Comparison of ENCODE assay signal across 9 mouse cellular contexts in genomic region chr3:129270044-129270443, GRCm38 (mm10).
DNase-seq lines count a peak whose midpoint lies in the region; ATAC-seq lines count a peak whose summit lies in the region.
"Had no signal": no experiment of that assay in that cellular context is flagged by ENCODE, and none has a peak within 500 bp of the region (broad histone marks: within the 10 kb centered on the region; RNA-seq: fewer than 3 reads in every experiment).

No protein-coding gene starts in this region.

- no peak overlapping the region for H3K27ac ChIP-seq in kidney, embryonic 14.5 days (ENCODE audit: low read depth, low read length)

- no peaks in the 10 kb centered on the region for H3K27me3 ChIP-seq in kidney, embryonic 14.5 days (ENCODE audit: control insufficient read depth, insufficient read depth, low read length)
- no peaks in the 10 kb centered on the region for H3K27me3 ChIP-seq in megakaryocyte, embryonic 14.5 days (replicated peaks)

- H3K9ac ChIP-seq in kidney, embryonic 14.5 days (ENCODE audit: low read depth, low read length), result no peak overlapping the region

- no peak overlapping the region for H3K4me3 ChIP-seq in kidney, embryonic 14.5 days (ENCODE audit: low read length)
- peak overlapping the region; percentile 82 for H3K4me3 ChIP-seq in megakaryocyte, embryonic 14.5 days (replicated peaks)

- DNase-seq in kidney, postnatal 4 days, result peak; percentile 19 to 27
- DNase-seq in ES-CJ7 (ENCODE audit: low read depth, low spot score), result peak; percentile 11
- DNase-seq in c-Kit-positive CD71-negative TER-119-negative erythroid progenitor cells, embryonic 14.5 days (ENCODE audit: low read depth), result peak; percentile 43
- no peak for DNase-seq in Muller cell, postnatal 12 days (ENCODE audit: inconsistent ontology term)
- DNase-seq in cerebellum, postnatal 14 days, result no peak
- DNase-seq: layer of hippocampus, adult 9-11 months had no signal

- H3K4me2 ChIP-seq in kidney, embryonic 14.5 days (replicated peaks; ENCODE audit: low read depth, low read length), result no peak overlapping the region

- H3K9me3 ChIP-seq in kidney, embryonic 14.5 days (ENCODE audit: control insufficient read depth, low read length), result no peaks in the 10 kb centered on the region
- H3K9me3 ChIP-seq in megakaryocyte, embryonic 14.5 days, result peaks cover 10% of the 10 kb centered on the region; the same call in 1 of the 2 replicates

- no peak for ATAC-seq in kidney, embryonic 14.5 days (ENCODE audit: low FRiP score, low TSS enrichment)
- no peak for ATAC-seq in inflammation-experienced regulatory T-cells, adult 6 months

- no peaks in the 10 kb centered on the region; the same call in 1 of the 2 replicates for H3K36me3 ChIP-seq in kidney, embryonic 14.5 days (ENCODE audit: control insufficient read depth, insufficient read depth, low read length)
- H3K36me3 ChIP-seq in megakaryocyte, embryonic 14.5 days (replicated peaks; ENCODE audit: low read length), result no peaks in the 10 kb centered on the region

- H3K4me1 ChIP-seq in kidney, embryonic 14.5 days (ENCODE audit: control insufficient read depth, insufficient read depth, low read length), result peaks cover 8% of the 10 kb centered on the region; the same call in 1 of the 2 replicates
- peaks cover 3% of the 10 kb centered on the region; the same call in 1 of the 2 replicates for H3K4me1 ChIP-seq in megakaryocyte, embryonic 14.5 days

- WGBS in kidney, embryonic 14.5 days, result 52% methylated on average over 13 of the region's 13 CpGs

Comparison
In these comparisons a context has a peak if more than half of its experiments do, and no peak if none do; other contexts are left out.
1. DNase-seq: peak in kidney, postnatal 4 days (2 of 2), ES-CJ7 (single experiment) and c-Kit-positive CD71-negative TER-119-negative erythroid progenitor cells, embryonic 14.5 days (single experiment); none in Muller cell, postnatal 12 days (single experiment) and cerebellum, postnatal 14 days (0 of 2).